Mouse (Mus musculus) heart, embryonic 15.5 days (tissue): ENCODE data around the gene Serpina5. TPM values are rescaled to one million over a fixed set of nuclear protein-coding genes. Genes with fewer than 3 reads are reported as not detected.

Source experiments
- polyA plus RNA-seq: library from polyadenylated mRNA; unstranded; fragments of >200 nt; fragmentation: Nextera tagmentation; extraction: Ambion mirVana; gene quantifications from 2 replicates; pipeline ENCODE4 v1.2.1, GENCODE M21; 2015

Gene Serpina5
- polyA plus RNA-seq, 1 experiment from 2014 or later: not detected

Other genes starting within 250 kb of the Serpina5 start
- 1.00 and 4.2 TPM in 2 replicates for gene Serpina1a, start 237.6 kb upstream of the Serpina5 start, polyA plus RNA-seq
- 0.43 and 1.8 TPM in 2 replicates for gene Serpina1c, start 196.2 kb upstream of the Serpina5 start, polyA plus RNA-seq
- gene Serpina1e, start 142.1 kb upstream of the Serpina5 start, polyA plus RNA-seq: 0.40 and 1.6 TPM in 2 replicates
- not detected in 2 replicates for gene Serpina11, start 111.2 kb upstream of the Serpina5 start, polyA plus RNA-seq
- gene Serpina9, start 87.4 kb upstream of the Serpina5 start, polyA plus RNA-seq: 0.18 and 0.33 TPM in 2 replicates
- not detected in 2 replicates for gene Serpina12, start 56.7 kb upstream of the Serpina5 start, polyA plus RNA-seq
- gene Serpina3a, start 11.6 kb downstream of the Serpina5 start, polyA plus RNA-seq: not detected in 2 replicates
- gene Serpina3b, start 26.9 kb downstream of the Serpina5 start, polyA plus RNA-seq: 0.11 TPM in 1 of 2 replicates, not detected in the other
- gene Serpina3c, start 52.8 kb downstream of the Serpina5 start, polyA plus RNA-seq: 0.10 TPM in 1 of 2 replicates, not detected in the other
- 0.06 and 0.25 TPM in 2 replicates for gene Serpina3f, start 113.4 kb downstream of the Serpina5 start, polyA plus RNA-seq
- 2.9 and 11.3 TPM in 2 replicates for gene Serpina3g, start 135.1 kb downstream of the Serpina5 start, polyA plus RNA-seq
- gene Serpina3i, start 162.0 kb downstream of the Serpina5 start, polyA plus RNA-seq: 0.25 and 3.2 TPM in 2 replicates
- gene Serpina3j, start 213.4 kb downstream of the Serpina5 start, polyA plus RNA-seq: 0.10 TPM in 1 of 2 replicates, not detected in the other
- gene Serpina3k, start 237.4 kb downstream of the Serpina5 start, polyA plus RNA-seq: not detected in 2 replicates
- not detected in 2 replicates for gene Serpina3m, start 237.4 kb downstream of the Serpina5 start, polyA plus RNA-seq